Mouse (Mus musculus) heart, adult 18-20 months (tissue): ENCODE measurements around the gene Ermap. TPM values are rescaled to one million over a fixed set of nuclear protein-coding genes. Genes with fewer than 3 reads are reported as not detected.
A peak's percentile ranks its signal among the peaks of the same experiment; 100 is the strongest.

Experiments
- DNase-seq, 2 experiments: peaks; one replicate each; pipeline ENCODE4 v3.0.0; 2021 to 2022; ENCODE audit warnings: mixed read lengths in 1 of 2
- long read RNA-seq, 2 experiments: library from polyadenylated mRNA; stranded (forward); transcript quantifications; one replicate each; pipeline ENCODE4 v2.0.0; 2021
- total RNA-seq, 2 experiments: library from RNA; stranded (reverse); gene quantifications; 2 replicates each; pipeline ENCODE4 v1.2.3; 2021

Ermap gene
- total RNA-seq: not detected
- long read RNA-seq, experiment 1: 0 reads
- long read RNA-seq, experiment 2: 0 reads

DNA sequence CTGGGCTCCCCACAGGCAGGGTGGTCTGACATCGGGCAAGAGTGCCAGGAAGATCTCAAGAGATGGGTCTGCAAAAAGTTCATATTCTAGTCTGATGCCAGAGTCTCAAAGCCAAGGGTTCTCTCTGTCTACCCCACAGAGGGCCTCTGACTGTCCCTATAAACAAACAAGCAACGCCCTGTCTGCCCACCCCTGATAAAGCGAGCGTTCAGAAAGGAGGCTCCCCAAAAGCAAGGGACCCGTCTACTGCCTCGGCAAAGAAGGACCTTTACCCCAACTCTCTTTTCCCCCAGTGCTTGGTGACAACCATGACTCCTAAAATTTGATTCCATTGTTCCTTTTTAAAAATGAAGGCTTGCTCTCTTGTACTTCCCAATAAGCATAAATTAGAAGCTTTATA is at the start of gene Ermap:
Gene Ermap, minus strand, starts transcription at position 148 of the 400 bp plus-strand sequence.
- no peak for DNase-seq

DNA sequence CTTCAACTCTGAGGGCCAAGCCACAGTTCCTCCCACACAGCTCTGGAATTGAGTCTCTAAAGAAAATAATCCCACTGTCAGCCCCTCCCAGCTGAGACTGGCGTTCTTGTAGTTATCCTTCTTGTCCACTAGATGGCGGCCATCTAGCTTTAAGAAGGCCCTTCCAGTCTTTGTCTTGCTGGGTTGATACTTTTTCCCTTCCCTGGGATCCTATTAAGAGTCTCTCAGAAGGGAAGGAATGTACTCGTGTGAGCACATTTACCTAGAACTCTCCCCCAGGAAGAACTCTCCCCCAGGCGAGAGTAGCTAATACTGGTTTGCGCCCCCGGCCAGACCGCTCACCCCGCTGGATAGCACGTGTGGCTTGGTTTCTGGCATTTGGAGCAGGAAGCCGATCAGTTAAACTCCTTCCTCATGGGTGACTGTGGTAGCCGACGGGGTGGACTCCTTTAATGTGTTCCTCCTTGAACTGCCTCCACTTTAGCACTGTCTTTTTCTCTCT is 49.4 kb upstream of the Ermap start:
- peak; percentile 70 to 71 for DNase-seq

- no peak for DNase-seq
Observed at GRCm38 (mm10) chr4:119238661-119239060, 48.9 kb upstream of the Ermap start.

DNA sequence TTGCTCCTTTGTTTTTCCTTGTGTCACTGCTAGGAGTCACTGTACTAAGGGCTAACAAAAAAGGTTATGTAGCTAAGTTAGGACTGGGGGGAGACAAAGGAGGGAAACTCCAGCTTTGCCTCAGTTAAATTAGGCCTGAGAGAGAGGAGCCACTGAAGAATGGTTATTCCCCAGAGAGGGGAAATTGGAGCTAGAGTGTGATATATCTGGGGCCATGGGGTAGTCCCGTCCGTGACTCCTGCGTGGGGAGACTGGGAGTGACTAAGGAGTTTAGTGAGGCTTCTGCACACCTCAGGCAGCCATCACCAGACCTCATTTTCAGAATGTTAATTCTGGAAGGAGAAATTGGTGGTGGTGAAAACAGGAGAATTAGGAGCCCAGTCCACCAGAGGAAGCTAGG is 44.5 kb upstream of the Ermap start:
- no peak for DNase-seq

GRCm38 (mm10) chr4:119233256-119233901 is 43.6 kb upstream of the Ermap start:
- peak; percentile 58 to 62 for DNase-seq

DNA sequence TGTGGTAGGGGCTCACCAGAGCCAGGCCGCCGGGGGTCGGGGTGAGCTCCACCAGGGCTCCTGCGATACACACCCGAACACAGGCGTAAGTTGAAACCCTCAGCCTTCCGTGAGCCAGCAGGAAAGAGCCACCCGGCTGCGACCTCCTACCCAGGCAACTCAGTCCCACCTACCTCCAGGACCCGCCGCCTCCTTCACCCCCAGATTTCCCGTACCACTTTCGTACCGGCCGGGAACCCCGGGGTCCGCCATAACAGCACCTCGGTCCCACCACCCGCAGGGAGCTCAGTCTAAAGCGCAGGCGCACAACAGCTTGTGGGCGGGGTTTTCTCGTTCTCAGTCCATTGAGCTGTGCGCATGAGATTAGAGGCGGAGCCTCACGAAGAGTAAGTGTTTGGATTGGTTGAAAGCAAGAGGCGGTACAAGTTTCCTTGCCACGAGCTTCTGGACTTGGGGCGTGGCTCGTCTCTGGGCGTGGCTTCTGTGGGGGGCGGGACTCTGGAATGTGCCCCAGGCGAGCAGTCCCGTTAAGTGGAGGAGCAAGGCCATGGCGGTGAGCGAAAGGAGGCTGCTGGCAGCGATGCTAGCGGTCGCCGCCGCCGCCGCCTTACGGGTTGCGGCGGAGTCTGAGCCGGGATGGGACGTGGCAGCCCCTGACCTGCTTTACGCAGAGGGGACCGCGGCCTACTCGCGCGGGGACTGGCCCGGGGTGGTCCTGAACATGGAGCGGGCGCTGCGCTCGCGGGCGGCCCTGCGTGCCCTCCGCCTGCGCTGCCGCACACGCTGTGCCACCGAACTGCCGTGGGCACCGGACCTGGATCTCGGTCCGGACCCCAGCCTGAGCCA is 42.8 kb upstream of the Ermap start, which contains the start of the genes AU022252 and P3h1:
Gene AU022252, minus strand, starts transcription at position 303 of the 846 bp plus-strand sequence.
Gene P3h1, plus strand, starts transcription at position 506 of the 846 bp plus-strand sequence.
- DNase-seq: peak; percentile 100

DNA sequence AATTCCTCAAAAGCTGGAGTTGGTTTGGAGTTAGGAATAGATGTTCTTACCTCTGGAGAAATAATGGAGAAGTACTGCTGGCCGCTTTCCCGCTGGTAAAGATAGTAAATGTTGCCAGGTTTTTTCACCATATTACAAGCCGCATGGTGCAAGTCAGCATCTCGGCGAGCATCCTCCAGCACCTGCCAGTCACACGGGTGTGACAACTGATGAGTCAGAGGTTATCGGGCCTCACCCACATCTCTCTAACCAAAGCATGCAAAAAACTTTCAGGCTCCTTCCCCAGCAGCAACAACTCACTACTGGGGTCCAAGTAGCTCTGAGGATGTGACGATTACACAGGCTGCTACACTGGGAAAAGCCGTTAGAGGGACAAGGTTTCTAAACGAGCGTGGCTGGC is 36.9 kb upstream of the Ermap start:
- DNase-seq: no peak

GRCm38 (mm10) chr4:119225719-119226118 is 35.9 kb upstream of the Ermap start:
- no peak for DNase-seq

DNA sequence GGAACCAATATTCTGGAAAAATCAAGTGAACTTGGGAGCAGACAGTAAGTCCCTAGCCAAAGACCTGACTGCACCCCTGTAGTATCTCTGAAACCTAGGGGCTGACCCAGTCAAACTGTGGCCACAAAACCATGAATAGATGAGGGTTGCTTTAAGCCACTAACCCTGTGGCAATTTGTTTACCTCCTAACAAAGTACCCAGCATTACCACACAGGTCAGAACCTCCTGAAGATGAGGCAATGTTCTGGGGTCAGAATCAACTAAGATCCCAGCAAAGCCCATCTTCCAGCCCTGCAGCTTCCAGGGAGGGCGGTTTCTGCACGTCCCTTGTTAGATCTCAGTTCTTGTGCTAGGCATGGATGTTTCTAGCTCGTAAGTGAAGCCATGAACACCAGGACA is 34.7 kb upstream of the Ermap start:
- DNase-seq: no peak

DNA sequence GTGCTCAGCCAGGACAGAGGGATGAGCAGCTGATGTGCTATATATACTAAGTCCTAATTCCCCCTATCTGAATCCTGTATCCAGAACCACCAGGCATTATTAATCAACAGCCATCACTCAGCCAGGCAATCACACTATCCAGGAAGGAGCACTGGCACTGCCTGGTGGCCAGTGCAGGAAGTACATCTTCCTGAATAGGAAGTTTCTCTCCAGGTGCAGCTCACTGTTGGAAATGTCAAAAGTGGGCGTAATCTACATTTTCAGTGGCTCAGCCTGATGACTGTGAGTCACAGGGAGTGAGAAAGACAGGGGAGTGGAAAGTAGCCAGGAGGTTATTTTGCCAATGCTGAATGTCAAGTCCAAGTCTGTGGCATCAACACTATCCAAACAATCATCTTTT is 33.9 kb upstream of the Ermap start:
- DNase-seq: peak in 1 of 2 experiments; percentile 25

DNA sequence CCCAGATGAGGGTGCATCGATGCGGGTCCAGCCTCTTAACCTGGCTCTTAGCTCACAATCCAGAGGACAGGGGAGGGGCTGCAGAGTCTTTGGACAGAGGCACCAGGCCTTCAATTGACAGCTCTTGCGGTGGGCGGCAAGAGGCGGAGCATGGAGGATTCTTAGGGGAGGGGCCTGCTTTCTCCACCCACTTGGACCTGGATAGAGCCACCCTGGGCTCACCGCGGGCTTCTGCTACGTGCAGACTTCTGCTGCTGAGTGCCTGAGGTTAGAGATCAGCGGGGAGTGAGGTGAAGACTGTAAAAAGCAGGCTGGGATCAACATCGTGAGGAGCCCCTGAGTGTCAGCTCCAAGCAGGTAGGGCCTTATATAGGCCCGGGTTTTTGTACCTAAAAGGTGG is 28.4 kb upstream of the Ermap start, which contains the start of gene Tmem269:
Gene Tmem269, minus strand, starts transcription at position 49 of the 400 bp plus-strand sequence.
- no peak for DNase-seq

DNA sequence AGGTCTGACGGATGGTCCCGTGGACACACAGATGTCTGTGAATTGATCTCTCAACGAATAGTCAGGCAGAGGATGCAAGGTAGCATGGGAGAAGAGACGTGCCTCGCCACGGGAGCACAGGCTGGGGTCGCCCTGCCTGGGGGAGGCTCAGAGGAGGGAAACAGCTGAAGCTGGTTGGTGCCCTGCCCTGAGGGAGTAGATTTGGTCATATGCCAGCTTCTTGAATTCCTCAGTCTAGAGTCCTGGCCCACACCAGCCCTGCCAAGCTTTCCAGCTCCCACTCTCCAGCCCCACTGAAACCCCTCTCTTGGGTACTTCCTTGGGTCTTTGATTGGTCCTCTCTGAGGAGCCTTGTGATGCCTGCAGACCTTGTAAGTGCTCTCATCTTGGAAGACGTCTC is 26.9 kb upstream of the Ermap start:
- DNase-seq: no peak

- DNase-seq: peak; percentile 28 to 72
Observed at GRCm38 (mm10) chr4:119204672-119205071, 14.9 kb upstream of the Ermap start.

- DNase-seq: no peak
Observed at GRCm38 (mm10) chr4:119198105-119198504, 8.3 kb upstream of the Ermap start.

GRCm38 (mm10) chr4:119195582-119196320 is 5.9 kb upstream of the Ermap start:
- DNase-seq: no peak

- DNase-seq: peak; percentile 87 to 91
Observed at GRCm38 (mm10) chr4:119194909-119195581, 5.2 kb upstream of the Ermap start, which contains the start of gene Svbp. Gene Svbp, plus strand, starts transcription at chr4:119195306.

GRCm38 (mm10) chr4:119192757-119193156 is 2.9 kb upstream of the Ermap start:
- DNase-seq: no peak

DNA sequence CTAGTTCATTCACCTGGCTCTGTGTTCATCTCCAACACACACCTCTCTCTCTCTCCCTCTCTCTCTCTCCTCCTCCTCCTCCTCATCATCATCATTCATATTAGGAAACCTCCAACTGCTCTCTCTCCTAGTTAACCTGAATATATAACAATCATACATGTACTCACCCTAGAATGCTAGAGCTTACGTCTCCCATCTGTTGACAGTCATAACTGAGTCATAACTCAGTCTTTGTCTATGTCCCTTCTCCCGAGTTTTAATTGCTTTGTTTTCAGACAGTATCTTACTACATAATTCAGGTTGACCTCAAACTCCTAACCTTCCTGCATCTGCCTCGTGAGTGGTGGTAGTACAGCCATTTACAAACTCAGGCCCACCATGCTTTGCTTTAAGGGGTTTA is 1.5 kb upstream of the Ermap start:
- DNase-seq: no peak

- DNase-seq: no peak
Observed at GRCm38 (mm10) chr4:119190618-119191017, 807 bp upstream of the Ermap start.

DNA sequence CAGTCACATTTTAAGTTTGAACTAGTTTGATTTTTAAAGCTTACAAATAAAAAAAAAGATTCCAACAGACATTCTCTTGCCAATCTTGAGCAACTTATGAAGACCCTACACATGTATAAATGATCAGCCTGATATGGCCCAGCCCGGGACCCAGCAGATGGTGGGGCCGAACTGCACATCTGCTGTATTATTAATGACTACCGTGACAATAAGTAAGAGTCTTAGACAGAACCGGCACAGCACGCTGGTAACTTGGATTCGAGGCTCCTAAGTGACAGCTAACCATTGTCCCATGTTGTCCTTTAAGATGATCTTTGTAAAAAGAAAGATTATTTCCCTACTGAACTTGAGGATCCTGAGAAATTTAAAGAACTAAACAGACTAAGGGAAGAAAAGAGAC is 419 bp downstream of the Ermap start:
- DNase-seq: no peak

DNA sequence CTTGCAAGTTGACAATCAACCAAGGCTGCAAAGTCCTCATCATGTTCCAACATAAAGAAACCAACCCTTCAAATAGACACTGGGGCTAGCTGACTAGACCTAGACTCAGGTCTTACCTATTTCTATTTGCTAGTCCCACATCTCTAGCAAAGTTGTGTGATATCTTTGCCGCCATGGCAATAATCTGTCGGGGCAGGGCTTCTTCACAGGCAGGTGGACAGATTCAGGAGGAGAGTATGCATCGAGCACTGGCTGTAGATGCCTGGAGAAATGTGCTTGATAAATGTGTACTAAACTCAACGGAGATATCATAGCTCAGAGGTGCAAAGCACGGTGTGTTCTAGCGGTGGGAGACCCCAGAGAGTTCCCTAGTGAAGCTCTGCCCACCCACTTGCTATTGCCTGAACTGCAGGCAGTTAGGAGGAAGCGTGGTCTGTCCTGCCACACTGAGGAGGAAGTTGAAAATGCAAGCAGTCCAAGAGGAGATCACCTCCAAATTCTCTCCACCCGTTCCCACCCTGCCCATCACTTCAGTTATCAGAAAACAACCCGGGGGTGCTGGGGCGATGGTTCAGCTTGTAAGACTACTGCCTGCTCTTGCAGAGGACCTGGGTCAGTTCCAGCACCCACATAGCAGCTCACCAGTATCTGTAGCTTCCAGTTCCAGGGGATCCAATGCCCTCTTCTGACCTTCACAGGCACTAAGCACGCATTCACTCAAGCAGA is 1.6 kb downstream of the Ermap start:
- no peak for DNase-seq
